Mouse (Mus musculus) urinary bladder, postnatal 14 days (tissue): ENCODE results near the gene Csk.

ENCODE experiments used
- DNase-seq: peaks from one replicate; pipeline ENCODE4 v3.0.0; 2021; ENCODE audit warnings: low spot score

The Csk gene

GRCm38 (mm10) chr9:57604875-57605274 is 48.6 kb downstream of the Csk start:
- no peak for DNase-seq

GRCm38 (mm10) chr9:57602098-57602497 is 51.3 kb downstream of the Csk start:
- no peak for DNase-seq

- DNase-seq, result no peak
Measured at GRCm38 (mm10) chr9:57601353-57601706, 52.1 kb downstream of the Csk start.

- no peak for DNase-seq
Measured at GRCm38 (mm10) chr9:57600620-57601352, 52.6 kb downstream of the Csk start.

GRCm38 (mm10) chr9:57598851-57599563 is 54.4 kb downstream of the Csk start:
- no peak for DNase-seq

GRCm38 (mm10) chr9:57597929-57598382 is 55.5 kb downstream of the Csk start:
- no peak for DNase-seq

GRCm38 (mm10) chr9:57597265-57597664 is 56.2 kb downstream of the Csk start:
- DNase-seq, result no peak

GRCm38 (mm10) chr9:57594174-57594509 is 59.3 kb downstream of the Csk start:
- DNase-seq, result no peak

GRCm38 (mm10) chr9:57593454-57594173 is 59.8 kb downstream of the Csk start:
- peak; percentile 22 for DNase-seq

GRCm38 (mm10) chr9:57590726-57591125 is 62.7 kb downstream of the Csk start:
- no peak for DNase-seq

- DNase-seq, result peak; percentile 84
Measured at GRCm38 (mm10) chr9:57589224-57590126, 64.0 kb downstream of the Csk start, which contains the start of gene Ulk3. TSS of gene Ulk3 (plus strand) at chr9:57589452.

- no peak for DNase-seq
Measured at GRCm38 (mm10) chr9:57584991-57585390, 68.4 kb downstream of the Csk start.

GRCm38 (mm10) chr9:57577144-57577849 is 76.1 kb downstream of the Csk start:
- DNase-seq, result no peak
